Mouse (Mus musculus): ENCODE results near the gene Syngr3.
"Not testable (repeated sequence)": the region's sequence is repeated elsewhere in the genome, so short reads cannot be mapped to it uniquely, and the experiment has no call there.

Gene Syngr3

DNA sequence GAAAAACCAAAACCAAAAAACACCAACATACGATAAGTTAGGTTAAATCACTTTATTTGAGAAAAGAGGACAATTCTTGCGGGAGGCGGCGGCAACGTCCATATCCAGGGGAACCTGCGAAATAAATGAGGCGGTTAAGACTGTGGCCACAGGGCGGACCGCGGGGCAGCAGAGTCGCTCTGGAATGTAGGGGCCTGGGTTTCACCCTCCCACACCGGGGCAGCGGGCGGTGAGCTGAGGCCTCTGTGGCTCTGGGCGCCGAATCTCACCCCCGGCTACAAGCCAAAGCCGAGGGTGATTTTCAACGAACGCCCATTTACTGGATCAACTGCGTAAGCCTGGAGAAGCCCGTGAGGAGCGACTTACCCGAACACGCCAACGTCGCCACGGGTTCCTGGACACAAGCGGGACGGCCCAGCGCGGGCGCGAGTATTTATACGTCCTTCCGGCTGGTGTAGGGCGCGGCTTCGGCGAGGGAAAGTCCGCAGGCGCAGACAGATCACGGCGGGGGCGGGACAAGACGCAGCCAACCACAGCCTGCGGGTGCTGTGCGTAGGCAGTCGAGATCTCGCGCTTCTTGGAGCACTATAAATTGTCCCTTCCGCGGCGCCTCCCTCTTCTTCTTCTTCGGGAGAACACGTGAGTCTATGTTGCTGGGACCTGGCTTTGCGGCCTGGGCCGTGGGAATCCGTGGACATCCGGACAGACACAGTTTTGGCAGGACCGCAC lies 29.9 kb upstream of the Syngr3 start:
- peak; percentile 99 for DNase-seq (ENCODE audit: low spot score)

GRCm38 (mm10) chr17:24718938-24719337 lies 29.2 kb upstream of the Syngr3 start:
- not testable (repeated sequence) for DNase-seq (ENCODE audit: low spot score)

DNA sequence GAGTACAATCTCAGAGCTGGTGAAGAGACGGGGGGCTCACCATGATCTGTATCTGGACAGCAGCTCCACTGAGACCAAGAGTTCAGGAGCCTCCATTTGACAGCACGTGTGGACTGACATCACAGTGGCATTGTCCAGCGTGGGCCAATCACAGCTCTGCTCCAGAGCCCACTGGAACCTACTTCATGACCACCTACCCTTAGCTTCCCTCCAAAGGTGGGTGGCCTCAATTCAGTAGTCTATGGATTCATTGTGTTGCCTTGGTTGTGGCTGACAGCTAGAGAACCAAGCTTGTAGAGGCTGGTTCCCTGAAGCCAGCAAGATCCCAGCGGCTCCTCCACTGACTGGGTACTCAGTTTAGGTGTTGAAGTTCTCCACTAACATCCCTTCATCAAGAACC lies 28.2 kb upstream of the Syngr3 start, which contains the start of the genes Rnf151 and Rps2:
TSS of gene Rnf151 (minus strand) at position 121 of the 400 bp plus-strand sequence.
TSS of gene Rps2 (plus strand) at position 174 of the 400 bp plus-strand sequence.
- DNase-seq (ENCODE audit: low spot score) = no peak

- no peak for DNase-seq (ENCODE audit: low spot score)
These were observed 26.5 kb upstream of the Syngr3 start for GRCm38 (mm10) chr17:24716166-24716682.

DNA sequence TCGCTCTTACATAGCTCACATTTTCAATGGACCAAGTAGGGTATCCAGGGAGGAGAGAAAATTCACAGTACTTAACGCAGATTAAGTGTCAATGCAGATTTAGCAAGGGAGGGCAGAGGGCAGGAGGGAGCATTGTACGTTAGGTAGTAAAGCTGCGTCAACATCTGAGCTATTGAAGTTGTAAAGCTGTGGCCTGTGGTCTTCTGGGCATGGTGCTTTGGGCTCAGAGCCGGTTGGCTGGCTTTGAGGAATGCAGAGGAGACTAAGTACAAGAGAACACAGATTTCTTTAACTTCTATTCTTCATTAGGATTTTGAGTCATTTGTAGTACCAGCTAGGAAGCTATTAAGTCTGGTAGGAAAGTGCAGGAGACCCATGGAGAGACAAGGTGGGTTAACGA lies 25.8 kb upstream of the Syngr3 start:
- no peak for DNase-seq (ENCODE audit: low spot score)

DNA sequence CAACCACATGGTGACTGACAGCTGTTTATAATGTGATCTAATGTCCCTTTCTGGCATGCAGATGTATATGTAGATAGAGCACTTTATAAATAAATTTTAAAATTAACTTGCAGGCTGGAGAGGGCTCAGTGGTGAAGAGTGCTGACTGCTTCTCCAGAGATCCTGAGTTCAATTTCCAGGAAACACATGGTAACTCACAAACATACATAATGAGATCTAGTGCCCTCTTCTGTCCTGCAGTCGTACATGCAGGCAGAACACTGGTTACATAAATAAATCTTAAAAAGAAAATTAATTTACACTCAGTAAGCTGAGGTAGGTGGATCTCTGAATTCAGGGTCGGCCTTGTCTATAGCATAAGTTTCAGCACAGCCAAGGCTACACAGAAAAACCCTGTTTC lies 18.9 kb upstream of the Syngr3 start:
- DNase-seq (ENCODE audit: low spot score) = no peak

DNA sequence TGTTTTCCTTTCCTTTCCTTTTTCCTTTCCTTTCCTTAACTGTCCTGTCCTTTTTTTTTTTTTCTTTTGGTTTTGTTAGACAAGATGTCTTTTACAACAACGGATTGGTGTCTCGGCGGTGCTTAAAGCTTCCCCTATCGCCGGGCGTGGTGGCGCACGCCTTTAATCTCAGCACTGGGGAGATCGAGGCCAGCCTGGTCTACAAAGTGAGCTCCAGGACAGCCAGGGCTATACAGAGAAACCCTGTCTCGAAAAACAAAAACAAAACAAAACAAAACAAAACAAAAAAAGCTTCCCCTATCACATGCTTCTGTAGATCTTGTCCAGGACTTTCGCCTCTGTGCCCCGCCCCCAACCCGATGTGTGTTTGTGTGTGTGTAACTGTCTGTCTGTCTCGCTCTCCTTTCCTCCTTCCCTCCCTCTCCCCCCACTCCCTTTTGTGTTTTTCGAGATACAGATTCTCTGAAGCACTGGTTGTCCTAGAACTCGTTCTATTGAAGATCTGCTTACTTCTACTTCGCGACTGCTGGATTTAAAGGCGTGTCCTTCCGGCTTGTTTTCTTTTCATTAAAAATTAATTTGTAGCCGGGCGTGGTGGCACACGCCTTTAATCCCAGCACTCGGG lies 18.2 kb upstream of the Syngr3 start:
- DNase-seq (ENCODE audit: low spot score) = no peak

DNA sequence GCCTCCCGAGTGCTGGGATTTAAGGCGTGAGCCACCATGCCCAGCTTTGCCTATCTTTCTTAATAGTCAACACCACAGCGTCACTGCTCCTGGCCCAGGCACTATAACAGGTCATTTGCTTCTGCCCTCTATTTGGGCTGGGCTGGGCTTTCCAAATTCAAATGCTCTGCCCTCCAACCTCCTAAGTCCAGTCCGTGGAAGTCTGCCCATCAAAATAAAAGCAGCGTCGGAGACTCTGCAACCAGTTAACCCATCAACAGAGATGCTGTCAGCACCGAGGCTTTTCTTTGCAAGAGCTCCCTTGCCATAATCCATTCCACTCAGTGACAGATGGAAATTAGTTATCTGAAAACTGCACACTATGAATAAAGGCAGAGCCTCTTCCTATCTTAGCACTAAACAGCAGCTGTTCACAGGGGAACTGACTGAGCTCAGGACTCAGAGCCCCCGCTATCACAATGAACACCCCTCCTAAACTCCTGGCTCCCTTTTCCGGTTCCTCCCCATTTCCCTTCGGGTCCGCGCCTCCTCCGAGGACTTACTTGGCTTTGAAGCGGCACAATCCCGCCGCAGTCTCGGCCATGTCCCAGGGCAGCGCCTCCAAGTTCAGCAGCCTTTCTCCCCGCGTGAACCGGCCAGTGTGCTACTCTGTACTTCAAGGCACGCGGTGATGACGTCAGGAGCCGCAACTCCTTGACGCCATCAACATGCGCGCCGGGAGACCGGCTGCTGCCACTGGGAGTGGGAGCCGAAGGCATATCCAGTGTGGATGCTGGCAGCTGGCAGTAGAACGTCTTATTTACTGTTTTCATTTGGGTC lies 17.4 kb upstream of the Syngr3 start, which contains the start of gene Tbl3:
TSS of gene Tbl3 (minus strand) at position 679 of the 819 bp plus-strand sequence.
- DNase-seq (ENCODE audit: low spot score) = peak; percentile 94

DNA sequence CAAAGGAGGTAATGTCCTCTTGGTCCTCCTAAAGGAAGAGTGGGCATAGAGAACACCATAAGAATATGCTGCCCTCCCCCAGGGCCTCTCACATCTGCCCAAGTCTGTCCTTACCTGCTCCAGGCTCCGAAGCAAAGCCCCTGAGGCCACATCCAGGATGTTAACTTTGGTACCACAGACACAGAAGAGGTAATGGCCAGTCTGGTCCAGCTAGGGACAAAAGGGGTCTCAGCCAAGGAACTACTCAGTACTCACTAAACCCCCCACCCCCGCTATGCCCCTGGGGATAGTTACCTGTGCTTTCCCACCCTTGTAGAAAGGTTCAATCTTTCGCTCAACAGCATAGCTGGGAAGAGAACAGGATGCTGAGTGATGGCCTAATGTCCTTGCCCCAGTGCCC lies 16.1 kb upstream of the Syngr3 start:
- no peak for DNase-seq (ENCODE audit: low spot score)

DNA sequence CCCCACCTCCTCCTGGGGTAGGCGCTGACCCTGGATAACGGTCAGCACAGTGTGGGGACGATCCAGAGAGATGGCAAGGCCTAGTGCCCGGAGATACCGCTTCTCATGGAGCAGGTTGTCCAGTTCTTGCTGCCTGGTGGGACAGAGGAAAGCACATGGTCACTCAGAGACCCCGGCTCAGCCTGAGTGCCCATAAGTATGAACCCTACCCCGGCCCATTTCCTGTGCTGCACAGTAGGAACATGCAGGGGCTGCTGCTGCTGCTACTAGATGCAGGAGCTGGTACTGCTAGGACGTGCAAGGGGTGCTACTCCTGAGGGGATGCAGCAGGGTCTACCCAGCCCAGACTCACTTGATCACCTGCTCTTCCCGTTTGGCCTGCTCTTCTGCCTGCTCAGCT lies 11.5 kb upstream of the Syngr3 start:
- DNase-seq (ENCODE audit: low spot score) = no peak

- no peak for DNase-seq (ENCODE audit: low spot score)
These were observed 9.7 kb upstream of the Syngr3 start for GRCm38 (mm10) chr17:24699473-24699872.

DNA sequence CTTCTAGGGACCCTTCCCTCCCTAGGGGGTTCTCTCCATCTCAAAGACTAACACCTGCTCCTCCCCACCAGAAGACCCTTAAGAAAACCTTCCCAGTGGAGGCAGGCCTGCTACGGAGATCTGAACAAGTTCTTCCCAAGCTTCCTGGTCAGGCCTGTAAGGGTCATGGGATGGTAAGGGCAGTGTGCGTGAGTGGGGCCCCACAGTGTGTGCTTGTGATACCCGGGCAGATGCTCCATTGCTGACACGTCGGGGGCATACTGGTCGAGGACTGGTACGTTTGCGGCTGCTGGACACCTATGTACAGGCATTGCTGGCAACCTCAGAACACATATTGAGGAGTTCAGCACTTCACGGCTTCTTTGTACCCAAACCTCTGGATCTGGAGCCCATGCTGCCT lies 9.0 kb upstream of the Syngr3 start:
- no peak for DNase-seq (ENCODE audit: low spot score)

- DNase-seq (ENCODE audit: low spot score) = no peak
These were observed 8.2 kb upstream of the Syngr3 start for GRCm38 (mm10) chr17:24697985-24698384.

DNA sequence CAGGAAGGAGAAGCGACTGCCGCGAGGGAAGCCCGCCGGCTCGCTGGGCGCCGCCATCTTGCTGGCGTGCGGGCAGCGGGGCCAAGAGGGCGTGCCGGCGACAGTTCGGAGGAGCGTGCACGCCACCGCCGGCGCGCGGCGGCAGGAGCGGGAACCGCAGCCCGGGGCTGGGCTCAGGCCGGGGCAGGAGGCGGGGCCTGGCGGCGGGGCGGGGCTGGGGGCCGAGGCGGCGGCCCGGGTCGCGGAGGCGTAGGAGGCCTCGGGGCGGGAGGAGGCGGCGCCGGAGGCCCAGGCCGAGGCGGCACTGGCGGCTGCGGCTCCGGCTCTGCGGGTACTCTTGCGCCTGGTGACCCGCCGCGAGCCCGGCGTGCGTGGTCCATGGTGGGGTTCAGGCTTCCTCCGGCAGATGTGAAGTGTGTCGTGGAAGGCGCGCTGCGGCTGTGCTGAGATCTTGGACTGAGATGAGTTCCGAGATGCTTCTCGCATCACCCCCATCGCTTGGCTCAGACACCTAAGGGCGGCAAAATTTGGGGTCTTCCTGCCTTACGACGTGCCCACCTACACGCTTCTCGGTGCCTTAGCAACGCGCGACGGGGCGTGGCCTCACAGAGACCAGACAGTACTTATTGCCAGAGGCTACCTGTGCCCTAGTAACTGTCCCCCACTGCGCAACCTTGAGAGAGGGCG lies 6.4 kb upstream of the Syngr3 start, which contains the start of the genes Gfer and Noxo1:
TSS of gene Gfer (minus strand) at position 146 of the 687 bp plus-strand sequence.
TSS of gene Noxo1 (plus strand) at position 224 of the 687 bp plus-strand sequence.
- DNase-seq (ENCODE audit: low spot score) = peak; percentile 86

DNA sequence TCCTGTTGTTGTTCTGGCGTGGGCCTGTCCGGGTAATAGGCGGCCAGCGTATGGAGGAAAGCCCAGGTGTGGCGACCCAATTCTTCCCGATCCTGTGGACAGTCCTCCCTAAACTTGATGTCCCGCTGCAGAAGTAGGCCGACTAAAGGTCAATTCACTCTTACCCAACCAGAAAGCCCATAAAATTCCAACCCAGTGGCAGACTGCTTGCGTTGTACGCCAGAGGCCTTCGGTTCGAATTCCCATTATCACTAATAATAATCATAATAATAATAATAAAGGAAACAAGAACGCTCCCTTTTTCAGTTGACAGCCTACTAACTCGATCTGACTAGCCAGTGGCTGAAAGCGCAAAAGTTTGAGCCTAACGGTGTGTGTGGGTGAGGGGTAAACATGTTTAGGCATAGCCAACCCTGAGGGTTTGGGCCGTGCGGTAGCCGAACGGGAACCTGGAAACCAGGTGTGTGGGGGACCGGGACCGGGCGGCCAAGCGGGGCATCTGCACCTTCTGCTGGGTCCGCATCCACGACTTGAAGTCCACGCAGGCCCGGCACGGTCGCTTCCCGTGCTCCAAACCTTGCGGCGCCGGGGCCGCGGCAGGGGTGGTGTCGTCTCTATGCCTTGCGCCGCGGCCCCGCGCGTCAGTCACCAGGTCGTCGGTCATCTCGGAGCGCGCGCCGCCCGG lies 5.7 kb upstream of the Syngr3 start:
- DNase-seq (ENCODE audit: low spot score) = no peak

DNA sequence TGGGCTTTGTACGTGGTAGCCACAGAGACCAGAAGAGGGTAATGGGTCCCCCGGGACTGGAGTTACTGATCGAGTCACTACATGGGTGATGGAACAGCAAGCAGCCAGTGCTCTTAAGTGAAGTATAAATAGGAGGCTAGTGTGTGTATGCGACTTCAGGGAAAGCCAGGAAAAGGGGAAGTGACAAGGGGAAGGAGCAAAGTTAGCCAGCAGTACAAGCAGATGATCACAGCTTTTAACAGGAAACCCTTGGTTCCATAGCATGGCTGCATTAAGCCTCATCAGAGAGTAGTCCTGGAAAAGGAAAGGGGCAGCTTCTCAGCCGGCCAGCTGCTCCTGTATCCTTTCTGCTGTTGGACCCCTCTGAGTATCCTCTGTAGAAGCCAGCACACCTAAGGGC lies 2.6 kb upstream of the Syngr3 start:
- DNase-seq (ENCODE audit: low spot score) = no peak

- no peak for DNase-seq (ENCODE audit: low spot score)
These were observed 2.2 kb downstream of the Syngr3 start for GRCm38 (mm10) chr17:24687599-24687998.

- DNase-seq (ENCODE audit: low spot score) = peak; percentile 57
These were observed 2.6 kb downstream of the Syngr3 start for GRCm38 (mm10) chr17:24687146-24687595.

DNA sequence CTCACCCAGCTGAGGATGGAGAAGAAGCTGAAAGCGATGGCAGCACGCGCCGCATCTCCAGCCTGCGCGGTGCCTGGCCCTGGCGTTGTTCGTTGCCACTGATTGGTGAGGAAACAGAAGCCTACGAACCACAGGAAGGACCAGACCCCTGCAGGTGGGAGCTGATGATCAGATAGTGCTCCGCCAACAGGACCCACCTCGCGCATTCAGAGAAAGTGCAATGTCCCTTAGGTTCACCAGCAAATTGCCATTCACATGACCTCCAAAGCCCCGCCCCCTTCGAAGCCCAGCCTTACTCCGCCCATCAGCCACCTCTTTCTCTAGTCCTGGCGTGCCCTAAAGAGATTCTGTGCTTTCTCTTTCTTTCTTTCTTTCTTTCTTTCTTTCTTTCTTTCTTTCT lies 3.2 kb downstream of the Syngr3 start:
- DNase-seq (ENCODE audit: low spot score) = no peak

DNA sequence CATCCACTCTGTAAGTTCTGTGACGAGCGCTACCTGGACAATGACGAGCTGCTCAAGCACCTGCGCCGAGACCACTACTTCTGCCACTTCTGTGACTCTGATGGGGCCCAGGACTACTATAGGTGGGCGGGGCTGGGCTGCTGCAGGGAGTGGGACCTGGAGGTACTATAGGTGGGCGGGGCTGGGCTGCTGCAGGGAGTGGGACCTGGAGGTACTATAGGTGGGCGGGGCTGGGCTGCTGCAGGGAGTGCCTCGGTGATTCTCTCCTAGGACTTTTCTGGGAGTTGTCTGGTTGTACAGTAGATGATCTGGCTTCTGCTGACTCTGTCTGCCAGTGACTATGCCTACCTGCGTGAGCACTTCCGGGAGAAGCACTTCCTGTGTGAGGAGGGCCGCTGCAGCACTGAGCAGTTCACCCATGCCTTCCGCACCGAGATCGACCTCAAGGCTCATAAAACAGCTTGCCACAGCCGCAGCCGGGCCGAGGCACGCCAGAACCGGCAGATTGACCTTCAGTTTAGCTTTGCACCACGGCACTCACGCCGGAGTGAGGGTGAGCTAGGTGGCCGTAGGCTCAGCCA lies 12.2 kb downstream of the Syngr3 start:
- DNase-seq (ENCODE audit: low spot score) = no peak

GRCm38 (mm10) chr17:24676877-24677276 lies 12.9 kb downstream of the Syngr3 start:
- no peak for DNase-seq (ENCODE audit: low spot score)

Data from testis, postnatal 14 days (tissue).